Mouse (Mus musculus) embryo, embryonic 9.5 days (tissue): ENCODE measurements around the gene Dus1l.
A peak's percentile ranks its signal among the peaks of the same experiment; 100 is the strongest.
"Not testable (repeated sequence)": the region's sequence is repeated elsewhere in the genome, so short reads cannot be mapped to it uniquely, and the experiment has no call there.

ENCODE experiments used
- DNase-seq: peaks from one replicate; pipeline ENCODE4 v3.0.0-alpha.2; 2017; ENCODE audit errors: extremely low spot score

The Dus1l gene

GRCm38 (mm10) chr11:120819556-120819955 is 23.4 kb upstream of the Dus1l start:
- no peak for DNase-seq

GRCm38 (mm10) chr11:120818251-120818650 is 22.0 kb upstream of the Dus1l start:
- DNase-seq = no peak

- DNase-seq = no peak
Measured at GRCm38 (mm10) chr11:120817358-120817757, 21.2 kb upstream of the Dus1l start.

GRCm38 (mm10) chr11:120812068-120812467 is 15.9 kb upstream of the Dus1l start:
- no peak for DNase-seq

GRCm38 (mm10) chr11:120808010-120808409 is 11.8 kb upstream of the Dus1l start:
- DNase-seq = no peak

- DNase-seq = no peak
Measured at GRCm38 (mm10) chr11:120805375-120806298, 9.4 kb upstream of the Dus1l start.

- DNase-seq = no peak
Measured at GRCm38 (mm10) chr11:120804769-120805168, 8.6 kb upstream of the Dus1l start.

- DNase-seq = no peak
Measured at GRCm38 (mm10) chr11:120804274-120804673, 8.1 kb upstream of the Dus1l start.

GRCm38 (mm10) chr11:120800061-120800904 is 4.1 kb upstream of the Dus1l start:
- DNase-seq = peak; percentile 90

GRCm38 (mm10) chr11:120799316-120799890 is 3.2 kb upstream of the Dus1l start:
- DNase-seq = no peak

- no peak for DNase-seq
Measured at GRCm38 (mm10) chr11:120798244-120798643, 2.0 kb upstream of the Dus1l start.

GRCm38 (mm10) chr11:120796614-120796946 is 377 bp upstream of the Dus1l start:
- DNase-seq = no peak

GRCm38 (mm10) chr11:120792652-120793051 is 3.6 kb downstream of the Dus1l start:
- DNase-seq = no peak

- no peak for DNase-seq
Measured at GRCm38 (mm10) chr11:120789810-120790209, 6.4 kb downstream of the Dus1l start.

GRCm38 (mm10) chr11:120789355-120789754 is 6.8 kb downstream of the Dus1l start:
- no peak for DNase-seq

- not testable (repeated sequence) for DNase-seq
Measured at GRCm38 (mm10) chr11:120788460-120788859, 7.7 kb downstream of the Dus1l start.

GRCm38 (mm10) chr11:120785145-120785544 is 11.1 kb downstream of the Dus1l start:
- no peak for DNase-seq

GRCm38 (mm10) chr11:120784064-120784791 is 12.0 kb downstream of the Dus1l start, which contains the start of the genes Rfng and Gps1:
Gene Rfng, minus strand, starts transcription at chr11:120784207.
Gene Gps1, plus strand, starts transcription at chr11:120784272.
- peak; percentile 85 for DNase-seq

GRCm38 (mm10) chr11:120783426-120784063 is 12.7 kb downstream of the Dus1l start:
- no peak for DNase-seq

- not testable (repeated sequence) for DNase-seq
Measured at GRCm38 (mm10) chr11:120781361-120781760, 14.8 kb downstream of the Dus1l start.

- no peak for DNase-seq
Measured at GRCm38 (mm10) chr11:120779876-120780275, 16.3 kb downstream of the Dus1l start.
